Mouse (Mus musculus): ENCODE measurements at regions not wholly inside any gene's neighbourhood (a gene's known extent, or its start where the extent isn't known, plus 50 kb on each side); places are given as distances from the start of the nearest gene placed in this dataset.
A peak's percentile ranks its signal among the peaks of the same experiment; 100 is the strongest.
"Not testable (repeated sequence)": the region's sequence is repeated elsewhere in the genome, so short reads cannot be mapped to it uniquely, and the experiment has no call there.

- Histone ChIP-seq H3K4me2 (replicated peaks) (no peak overlapping the region), H3K9me3 (ENCODE audit: control insufficient read depth, low read length) (no peaks in the 10 kb centered on the region), H3K4me1 (replicated peaks; ENCODE audit: control insufficient read depth, insufficient read depth, low read length) (no peaks in the 10 kb centered on the region), H3K27ac (no peak overlapping the region), H3K27me3 (ENCODE audit: control insufficient read depth, insufficient read depth, low read length) (no peaks in the 10 kb centered on the region), H3K9ac (no peak overlapping the region), H3K4me3 (replicated peaks; ENCODE audit: low read length) (no peak overlapping the region), H3K36me3 (replicated peaks; ENCODE audit: control insufficient read depth, insufficient read depth) (no peaks in the 10 kb centered on the region)
- ATAC-seq (ENCODE audit: low FRiP score) (no peak), DNase-seq (ENCODE audit: low spot score) (no peak)
These were observed 105.5 kb downstream of the Dmrta2 start for GRCm38 (mm10) chr4:110083371-110083770.

- H3K27ac ChIP-seq, result no peak overlapping the region
- WGBS, result 30% methylated on average over 9 of the region's 9 CpGs
- H3K4me3 ChIP-seq (replicated peaks; ENCODE audit: low read length), result no peak overlapping the region
- peak; percentile 80 for DNase-seq (ENCODE audit: low spot score)
- no peaks in the 10 kb centered on the region for H3K36me3 ChIP-seq (replicated peaks; ENCODE audit: control insufficient read depth, insufficient read depth)
- H3K9ac ChIP-seq, result no peak overlapping the region
- H3K9me3 ChIP-seq (ENCODE audit: control insufficient read depth, low read length), result no peaks in the 10 kb centered on the region
- no peaks in the 10 kb centered on the region for H3K27me3 ChIP-seq (ENCODE audit: control insufficient read depth, insufficient read depth, low read length)
- ATAC-seq (ENCODE audit: low FRiP score), result peak; percentile 71
- H3K4me1 ChIP-seq (replicated peaks; ENCODE audit: control insufficient read depth, insufficient read depth, low read length), result no peaks in the 10 kb centered on the region
- H3K4me2 ChIP-seq (replicated peaks), result no peak overlapping the region
These were observed 109.9 kb downstream of the Dmrta2 start for GRCm38 (mm10) chr4:110087570-110088247.

GRCm38 (mm10) chr4:110093040-110093820 lies 115.4 kb downstream of the Dmrta2 start:
- Histone ChIP-seq H3K9me3 (ENCODE audit: control insufficient read depth, low read length) (no peaks in the 10 kb centered on the region), H3K27ac (no peak overlapping the region), H3K4me1 (replicated peaks; ENCODE audit: control insufficient read depth, insufficient read depth, low read length) (no peaks in the 10 kb centered on the region), H3K36me3 (replicated peaks; ENCODE audit: control insufficient read depth, insufficient read depth) (no peaks in the 10 kb centered on the region), H3K4me3 (replicated peaks; ENCODE audit: low read length) (no peak overlapping the region), H3K9ac (no peak overlapping the region), H3K27me3 (ENCODE audit: control insufficient read depth, insufficient read depth, low read length) (no peaks in the 10 kb centered on the region), H3K4me2 (replicated peaks) (no peak overlapping the region)
- 88% methylated on average over 6 of the region's 6 CpGs for WGBS
- ATAC-seq (ENCODE audit: low FRiP score) (peak; percentile 24; the same call in 1 of the 2 replicates), DNase-seq (ENCODE audit: low spot score) (no peak)

GRCm38 (mm10) chr4:110094541-110094940 lies 116.7 kb downstream of the Dmrta2 start:
- WGBS, result 90% methylated on average over 1 of the region's 1 CpGs
- Histone ChIP-seq H3K9me3 (ENCODE audit: control insufficient read depth, low read length) (no peaks in the 10 kb centered on the region), H3K4me3 (replicated peaks; ENCODE audit: low read length) (no peak overlapping the region), H3K27me3 (ENCODE audit: control insufficient read depth, insufficient read depth, low read length) (no peaks in the 10 kb centered on the region), H3K4me1 (replicated peaks; ENCODE audit: control insufficient read depth, insufficient read depth, low read length) (no peaks in the 10 kb centered on the region), H3K9ac (no peak overlapping the region), H3K27ac (no peak overlapping the region), H3K4me2 (replicated peaks) (no peak overlapping the region), H3K36me3 (replicated peaks; ENCODE audit: control insufficient read depth, insufficient read depth) (no peaks in the 10 kb centered on the region)
- DNase-seq (ENCODE audit: low spot score), result no peak
- no peak for ATAC-seq (ENCODE audit: low FRiP score)

GRCm38 (mm10) chr4:110095760-110096593 lies 118.1 kb downstream of the Dmrta2 start:
- no peaks in the 10 kb centered on the region for H3K9me3 ChIP-seq (ENCODE audit: control insufficient read depth, low read length)
- H3K4me2 ChIP-seq (replicated peaks), result no peak overlapping the region
- no peak for DNase-seq (ENCODE audit: low spot score)
- no peaks in the 10 kb centered on the region for H3K4me1 ChIP-seq (replicated peaks; ENCODE audit: control insufficient read depth, insufficient read depth, low read length)
- no peak overlapping the region for H3K4me3 ChIP-seq (replicated peaks; ENCODE audit: low read length)
- peak; percentile 53; the same call in 1 of the 2 replicates for ATAC-seq (ENCODE audit: low FRiP score)
- H3K27me3 ChIP-seq (ENCODE audit: control insufficient read depth, insufficient read depth, low read length), result no peaks in the 10 kb centered on the region
- no peak overlapping the region for H3K27ac ChIP-seq
- WGBS, result 66% methylated on average over 11 of the region's 11 CpGs
- H3K36me3 ChIP-seq (replicated peaks; ENCODE audit: control insufficient read depth, insufficient read depth), result no peaks in the 10 kb centered on the region
- no peak overlapping the region for H3K9ac ChIP-seq

- not testable (repeated sequence) for ATAC-seq (ENCODE audit: low FRiP score); H3K27ac ChIP-seq; H3K36me3 ChIP-seq (replicated peaks; ENCODE audit: control insufficient read depth, insufficient read depth); H3K9me3 ChIP-seq (ENCODE audit: control insufficient read depth, low read length); H3K27me3 ChIP-seq (ENCODE audit: control insufficient read depth, insufficient read depth, low read length); H3K4me3 ChIP-seq (replicated peaks; ENCODE audit: low read length); H3K4me1 ChIP-seq (replicated peaks; ENCODE audit: control insufficient read depth, insufficient read depth, low read length); DNase-seq (ENCODE audit: low spot score); H3K4me2 ChIP-seq (replicated peaks); H3K9ac ChIP-seq
- WGBS, result 96% methylated on average over 6 of the region's 7 CpGs
These were observed 126.3 kb downstream of the Dmrta2 start for GRCm38 (mm10) chr4:110104119-110104518.

GRCm38 (mm10) chr4:110106620-110107243 lies 128.9 kb downstream of the Dmrta2 start:
- H3K36me3 ChIP-seq (replicated peaks; ENCODE audit: control insufficient read depth, insufficient read depth), result no peaks in the 10 kb centered on the region
- H3K27me3 ChIP-seq (ENCODE audit: control insufficient read depth, insufficient read depth, low read length), result no peaks in the 10 kb centered on the region
- H3K4me2 ChIP-seq (replicated peaks), result no peak overlapping the region
- H3K27ac ChIP-seq, result 0 out of 2 replicates have a peak overlapping the region, but pooled peaks have one; percentile 5
- DNase-seq (ENCODE audit: low spot score) (no peak), ATAC-seq (ENCODE audit: low FRiP score) (peak; percentile 37; the same call in 1 of the 2 replicates)
- no peak overlapping the region for H3K9ac ChIP-seq
- WGBS, result 78% methylated on average over 7 of the region's 7 CpGs
- H3K4me3 ChIP-seq (replicated peaks; ENCODE audit: low read length), result no peak overlapping the region
- no peaks in the 10 kb centered on the region for H3K4me1 ChIP-seq (replicated peaks; ENCODE audit: control insufficient read depth, insufficient read depth, low read length)
- no peaks in the 10 kb centered on the region for H3K9me3 ChIP-seq (ENCODE audit: control insufficient read depth, low read length)

GRCm38 (mm10) chr4:110119438-110119837 lies 141.6 kb downstream of the Dmrta2 start:
- Histone ChIP-seq H3K4me1 (replicated peaks; ENCODE audit: control insufficient read depth, insufficient read depth, low read length) (peaks cover 23% of the 10 kb centered on the region), H3K4me2 (replicated peaks) (no peak overlapping the region), H3K9me3 (ENCODE audit: control insufficient read depth, low read length) (no peaks in the 10 kb centered on the region), H3K27ac (peak overlapping the region; percentile 83), H3K36me3 (replicated peaks; ENCODE audit: control insufficient read depth, insufficient read depth) (no peaks in the 10 kb centered on the region), H3K27me3 (ENCODE audit: control insufficient read depth, insufficient read depth, low read length) (no peaks in the 10 kb centered on the region), H3K9ac (no peak overlapping the region), H3K4me3 (replicated peaks; ENCODE audit: low read length) (no peak overlapping the region)
- no peak for DNase-seq (ENCODE audit: low spot score)
- no peak for ATAC-seq (ENCODE audit: low FRiP score)
- 43% methylated on average over 9 of the region's 9 CpGs for WGBS

- Histone ChIP-seq H3K27me3 (ENCODE audit: control insufficient read depth, insufficient read depth, low read length) (no peaks in the 10 kb centered on the region), H3K9ac (no peak overlapping the region), H3K27ac (peak overlapping the region; percentile 83), H3K9me3 (ENCODE audit: control insufficient read depth, low read length) (no peaks in the 10 kb centered on the region), H3K36me3 (replicated peaks; ENCODE audit: control insufficient read depth, insufficient read depth) (no peaks in the 10 kb centered on the region), H3K4me3 (replicated peaks; ENCODE audit: low read length) (no peak overlapping the region), H3K4me1 (replicated peaks; ENCODE audit: control insufficient read depth, insufficient read depth, low read length) (peaks cover 23% of the 10 kb centered on the region), H3K4me2 (replicated peaks) (no peak overlapping the region)
- ATAC-seq (ENCODE audit: low FRiP score) (no peak; the same call in 1 of the 2 replicates), DNase-seq (ENCODE audit: low spot score) (no peak)
- 54% methylated on average over 3 of the region's 3 CpGs for WGBS
These were observed 142.0 kb downstream of the Dmrta2 start for GRCm38 (mm10) chr4:110119874-110120273.

Measured in hindbrain, embryonic 14.5 days (tissue).